Mouse (Mus musculus) cerebellum, adult (tissue): ENCODE results near the gene Nuak2.
"Not testable (repeated sequence)": the region's sequence is repeated elsewhere in the genome, so short reads cannot be mapped to it uniquely, and the experiment has no call there.

Experiments
- ATAC-seq: cut with Nextera tagmentation; 2 replicates; pipeline ENCODE4 v1.9.2; 2017; ENCODE audit warnings: mild to moderate bottlenecking, moderate library complexity, mixed read lengths; ENCODE audit not compliant: insufficient number of reproducible peaks, low FRiP score, low TSS enrichment

Gene Nuak2

GRCm38 (mm10) chr1:132348401-132348800 is 32.5 kb downstream of the Nuak2 start:
- ATAC-seq, result no peak

GRCm38 (mm10) chr1:132349049-132349448 is 33.1 kb downstream of the Nuak2 start:
- not testable (repeated sequence) for ATAC-seq

- not testable (repeated sequence) for ATAC-seq
Observed at GRCm38 (mm10) chr1:132349601-132350000, 33.7 kb downstream of the Nuak2 start.

GRCm38 (mm10) chr1:132351058-132351457 is 35.1 kb downstream of the Nuak2 start:
- no peak for ATAC-seq

GRCm38 (mm10) chr1:132353389-132353788 is 37.5 kb downstream of the Nuak2 start:
- no peak for ATAC-seq

- no peak for ATAC-seq
Observed at GRCm38 (mm10) chr1:132354234-132354633, 38.3 kb downstream of the Nuak2 start.

GRCm38 (mm10) chr1:132355162-132355601 is 39.3 kb downstream of the Nuak2 start:
- no peak for ATAC-seq

DNA sequence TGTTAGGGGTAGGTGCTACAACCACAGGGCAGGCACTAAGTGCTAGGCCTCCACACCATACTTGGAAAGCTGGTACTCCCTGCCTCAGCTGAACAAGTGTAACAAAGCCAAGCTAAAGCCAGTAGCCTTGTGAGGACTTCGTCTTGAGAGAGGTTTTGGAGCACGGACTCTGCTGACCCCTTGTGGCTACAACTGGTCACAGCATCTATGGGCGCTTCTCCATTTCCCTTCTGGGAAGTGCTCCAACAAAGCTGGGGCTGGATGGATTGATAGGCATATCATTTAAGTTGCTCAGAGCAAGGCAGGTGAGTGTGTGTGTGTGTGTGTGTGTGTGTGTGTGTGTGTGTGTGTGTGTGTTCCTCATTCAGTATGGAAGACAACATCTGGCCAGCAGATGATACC is 39.9 kb downstream of the Nuak2 start:
- peak; percentile 56 for ATAC-seq

GRCm38 (mm10) chr1:132356841-132357240 is 40.9 kb downstream of the Nuak2 start:
- no peak for ATAC-seq

GRCm38 (mm10) chr1:132361959-132362358 is 46.0 kb downstream of the Nuak2 start:
- no peak for ATAC-seq

- no peak for ATAC-seq
Observed at GRCm38 (mm10) chr1:132364388-132364787, 48.5 kb downstream of the Nuak2 start.

DNA sequence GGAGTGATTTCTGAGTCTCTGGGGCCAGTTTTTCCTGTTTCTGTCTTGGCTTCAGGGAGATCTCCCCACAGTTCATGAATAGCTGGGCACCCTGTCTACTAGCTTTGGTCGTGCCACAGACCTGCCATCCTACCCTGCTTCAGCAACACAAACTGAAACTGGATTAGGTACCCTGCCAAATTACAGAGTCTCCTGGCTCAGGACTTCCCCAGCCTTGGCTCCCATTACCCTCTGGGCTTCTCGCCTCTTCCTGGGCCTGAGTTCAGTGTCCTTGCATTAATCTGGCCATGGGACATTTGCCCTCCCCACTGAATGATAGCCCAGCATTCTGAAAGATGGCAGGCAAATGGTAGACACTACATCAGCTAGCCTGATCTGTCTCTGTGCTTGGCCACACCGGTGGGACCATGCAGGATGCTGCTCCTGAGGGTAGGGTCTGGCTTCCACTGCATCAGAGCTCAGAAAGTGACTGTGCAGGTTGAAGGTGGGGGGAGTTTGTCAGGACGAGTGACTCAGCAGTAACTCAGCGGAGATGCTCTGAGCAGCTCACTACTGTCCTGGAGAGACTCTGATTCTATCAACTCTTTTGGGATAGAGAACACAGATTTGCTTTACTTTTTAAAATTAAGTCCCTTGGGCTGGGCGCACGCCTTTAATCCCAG is 49.1 kb downstream of the Nuak2 start:
- ATAC-seq, result peak; percentile 52

- no peak for ATAC-seq
Observed at GRCm38 (mm10) chr1:132365645-132366044, 49.7 kb downstream of the Nuak2 start.

GRCm38 (mm10) chr1:132366235-132366634 is 50.3 kb downstream of the Nuak2 start:
- no peak for ATAC-seq

DNA sequence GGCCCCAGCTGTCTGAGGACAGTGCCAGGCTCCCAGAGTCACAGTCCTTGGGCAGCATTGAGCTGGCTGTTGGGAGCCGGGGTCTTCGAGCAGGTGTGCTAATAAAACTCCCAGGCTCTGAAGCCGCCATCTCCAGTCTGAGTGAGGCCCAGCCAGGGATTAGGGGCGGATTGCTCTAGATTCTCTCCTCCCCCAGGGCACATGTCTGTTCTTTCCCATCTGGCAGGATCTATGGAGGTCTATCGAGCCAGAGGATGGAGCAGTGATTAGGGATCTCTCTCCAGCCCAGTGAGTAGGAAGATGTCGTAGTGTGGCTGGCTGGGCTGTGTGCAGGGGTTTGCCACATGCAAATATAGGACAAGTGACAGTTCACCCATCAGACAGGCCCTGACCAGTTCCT is 51.0 kb downstream of the Nuak2 start:
- ATAC-seq, result no peak

DNA sequence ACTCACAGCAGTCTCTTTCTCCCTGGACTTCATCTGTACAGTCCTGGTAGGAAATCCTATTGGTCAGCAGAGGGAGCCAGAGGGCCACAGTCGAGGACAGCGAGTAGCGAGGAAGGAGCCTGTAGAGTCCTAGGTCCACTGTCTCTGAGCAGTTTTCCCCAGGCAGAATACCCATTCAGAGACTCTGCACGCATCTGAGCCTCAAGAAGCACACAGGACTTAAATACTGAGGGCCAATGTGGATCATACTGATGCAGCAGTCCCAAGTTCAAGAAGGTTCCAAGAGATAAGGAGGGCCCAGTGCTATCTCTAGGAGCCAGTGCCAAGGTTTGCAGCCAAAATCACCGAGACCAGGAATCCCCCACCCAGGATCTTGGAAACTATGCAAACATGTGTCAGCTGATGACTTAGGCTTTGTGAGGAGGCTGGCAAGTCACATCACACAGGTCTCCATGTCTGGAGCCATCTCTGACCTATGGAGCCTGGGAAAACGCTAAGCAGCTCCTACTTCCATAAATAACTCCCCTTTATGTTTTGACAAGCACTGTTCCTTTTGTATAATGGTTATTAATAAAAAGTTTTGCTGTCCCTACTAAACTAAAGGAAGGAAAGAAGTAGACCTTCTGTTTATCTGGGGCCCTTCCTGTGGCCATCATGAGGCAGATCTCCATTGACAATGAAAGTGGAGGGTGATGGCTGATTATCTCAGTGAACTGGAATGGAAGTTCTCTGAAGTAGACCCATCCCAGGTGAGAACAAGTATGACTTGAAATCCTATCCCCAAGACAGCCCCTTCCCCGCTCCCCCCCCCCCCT is 52.0 kb downstream of the Nuak2 start:
- peak; percentile 72 for ATAC-seq

DNA sequence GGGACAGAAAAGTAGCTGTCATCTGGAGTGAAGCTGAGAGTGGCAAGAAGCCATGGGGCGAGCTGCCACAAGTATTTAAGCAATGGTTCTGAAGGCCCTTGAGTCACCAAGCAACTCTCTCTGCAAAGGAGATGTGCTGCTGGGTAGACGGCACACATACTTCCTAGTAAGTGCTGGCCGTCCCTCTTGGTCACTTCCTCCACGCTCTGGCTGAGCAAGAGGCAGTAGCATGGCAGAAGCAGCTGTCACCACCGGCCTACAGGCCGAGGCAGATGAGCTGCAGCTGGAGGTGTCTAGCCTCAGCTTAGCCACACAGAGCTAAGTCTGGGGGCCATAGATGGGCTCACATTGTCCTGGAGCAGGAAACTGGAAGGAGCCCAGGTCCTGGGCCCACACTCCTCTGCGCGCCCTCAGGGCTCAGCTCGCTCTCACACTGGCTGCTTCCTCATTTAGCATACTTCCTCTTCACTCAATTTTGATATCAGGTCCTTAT is 54.8 kb downstream of the Nuak2 start:
- no peak for ATAC-seq

GRCm38 (mm10) chr1:132371298-132372081 is 55.6 kb downstream of the Nuak2 start:
- no peak for ATAC-seq

DNA sequence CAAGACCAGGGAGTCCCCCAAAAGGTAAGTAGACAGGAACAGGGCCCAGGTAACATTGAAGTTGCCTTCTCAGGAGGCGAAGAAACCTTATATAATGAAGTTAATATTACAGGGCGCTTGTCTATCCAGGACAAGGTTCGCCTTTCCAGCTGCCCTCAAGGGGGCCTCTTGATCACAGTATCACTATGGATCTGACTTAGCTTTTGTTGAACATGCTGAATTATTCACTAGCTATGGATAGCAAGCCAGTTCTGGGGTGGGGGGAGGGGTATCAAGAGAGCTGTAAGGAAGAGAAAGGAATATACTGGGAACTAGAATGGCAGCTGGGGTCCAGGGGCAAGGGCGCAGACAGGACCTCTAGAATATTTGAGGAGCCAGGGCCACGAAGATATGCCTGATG is 56.4 kb downstream of the Nuak2 start:
- ATAC-seq, result no peak

DNA sequence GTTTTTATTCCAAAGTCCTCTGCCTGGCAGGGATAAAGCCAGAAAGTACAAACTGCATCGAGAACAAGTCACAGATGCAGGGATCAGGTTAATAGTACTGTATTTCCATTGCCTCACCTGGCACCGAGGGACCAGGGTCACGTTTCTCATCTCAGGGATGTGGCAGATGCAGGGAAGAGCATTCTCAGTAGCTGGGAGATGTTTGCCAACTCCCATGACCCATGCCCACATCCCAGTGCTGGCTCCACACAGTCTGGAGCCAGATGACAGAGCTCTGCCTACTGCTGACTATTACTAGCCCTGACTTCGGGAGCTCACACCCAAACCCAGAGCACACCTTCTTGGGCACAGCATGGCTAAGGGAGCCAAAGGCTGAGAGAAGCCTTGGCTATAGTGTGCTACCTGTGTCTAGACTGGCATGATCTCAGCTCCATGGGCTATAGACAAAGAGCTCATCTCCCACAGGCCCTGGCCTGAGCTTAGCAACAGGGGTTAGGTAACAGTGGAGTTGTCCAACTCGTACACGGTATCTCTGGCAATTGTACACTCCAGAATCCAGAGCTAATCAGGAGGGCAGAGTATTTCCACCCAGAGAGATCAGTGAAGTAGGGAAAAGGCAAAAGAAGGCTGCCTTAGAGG is 57.1 kb downstream of the Nuak2 start:
- no peak for ATAC-seq
